In the genomic region with DNA sequence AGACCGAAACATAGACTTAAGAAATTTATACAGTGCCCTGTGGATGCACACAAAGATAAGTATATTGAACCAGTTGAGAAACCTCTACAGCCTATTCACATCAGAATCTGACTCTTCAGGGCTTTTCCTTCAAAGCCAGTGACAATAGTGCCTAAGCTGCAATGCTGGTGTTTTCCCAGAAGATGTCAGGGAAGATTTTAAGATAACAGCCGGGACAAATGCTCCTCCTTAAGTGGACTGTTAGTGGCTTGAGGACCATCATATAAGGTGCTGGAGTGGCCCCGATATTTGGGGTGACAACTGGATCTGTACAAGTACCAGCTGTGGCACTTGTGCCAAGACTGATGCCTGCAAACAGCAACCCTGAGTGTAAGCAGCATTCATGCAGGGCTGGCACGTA, we compare ENCODE assay signal across 20 mouse cellular contexts. TPM values are rescaled to one million over a fixed set of nuclear protein-coding genes. Genes with fewer than 3 reads are reported as not detected.
"Had no signal": no experiment of that assay in that cellular context is flagged by ENCODE, and none has a peak within 500 bp of the region (broad histone marks: within the 10 kb centered on the region; RNA-seq: fewer than 3 reads in every experiment).

No protein-coding gene starts in this region.

- ATAC-seq: liver, embryonic 12.5 days had no signal

- H3K27me3 ChIP-seq: limb, embryonic 12.5 days; limb, embryonic 15.5 days; liver, embryonic 12.5 days; liver, embryonic 15.5 days; midbrain, embryonic 15.5 days had no signal

- H3K4me2 ChIP-seq: limb, embryonic 12.5 days; limb, embryonic 15.5 days; liver, embryonic 12.5 days; liver, embryonic 15.5 days; midbrain, embryonic 12.5 days; midbrain, embryonic 15.5 days had no signal

- H3K4me1 ChIP-seq: limb, embryonic 12.5 days; limb, embryonic 15.5 days; liver, embryonic 12.5 days; liver, embryonic 15.5 days; midbrain, embryonic 15.5 days had no signal

- H3K4me3 ChIP-seq: limb, embryonic 12.5 days; limb, embryonic 15.5 days; liver, embryonic 12.5 days; liver, embryonic 15.5 days; midbrain, embryonic 12.5 days; midbrain, embryonic 15.5 days had no signal

- H3K36me3 ChIP-seq: limb, embryonic 12.5 days; limb, embryonic 15.5 days; liver, embryonic 12.5 days; liver, embryonic 15.5 days; midbrain, embryonic 12.5 days; midbrain, embryonic 15.5 days had no signal

- H3K9me3 ChIP-seq: limb, embryonic 12.5 days; limb, embryonic 15.5 days; liver, embryonic 12.5 days; liver, embryonic 15.5 days; midbrain, embryonic 12.5 days; midbrain, embryonic 15.5 days had no signal

- H3K9ac ChIP-seq: limb, embryonic 12.5 days; limb, embryonic 15.5 days; liver, embryonic 12.5 days; liver, embryonic 15.5 days; midbrain, embryonic 12.5 days; midbrain, embryonic 15.5 days had no signal

- DNase-seq: kidney, adult 18-20 months; kidney, adult 9 months; kidney, postnatal 10 days; kidney, postnatal 36 days; layer of hippocampus, adult 9-11 months; left cerebral cortex, postnatal 4 days; lung, adult 2 months; lung, postnatal 14 days; thymus, adult 2 months; thymus, postnatal 14 days; thymus, postnatal 4 days had no signal

- H3K27ac ChIP-seq: limb, embryonic 12.5 days; limb, embryonic 15.5 days; liver, embryonic 12.5 days; liver, embryonic 15.5 days; macrophage; midbrain, embryonic 12.5 days; midbrain, embryonic 15.5 days had no signal

RNA-seq across cellular contexts. Expression of gene Dnah5, which starts 4.9 kb away (rescaled TPM):
- total RNA-seq: megakaryocyte, adult 5-6 weeks had no signal
- polyA plus RNA-seq: limb, embryonic 12.5 days; liver, embryonic 15.5 days; macrophage; spleen, adult 2 months had no signal
